Mouse (Mus musculus) erythroblast, embryonic 14.5 days (primary cell): ENCODE measurements around the gene 2410015M20Rik.

ENCODE experiments used
- GATA1 ChIP-seq: IDR thresholded peaks from 2 replicates; pipeline ENCODE4 v1.6.1; 2012; ENCODE audit warnings: low read length, inconsistent platforms, mixed read lengths
- TAL1 ChIP-seq: IDR thresholded peaks from 3 replicates; pipeline ENCODE4 v1.6.1; 2012; ENCODE audit warnings: low read length, inconsistent platforms, mixed read lengths

GRCm38 (mm10) chr17:56583611-56584256 is 25.8 kb downstream of the 2410015M20Rik start:
- TF ChIP-seq TAL1 (no peak), GATA1 (no peak)
